Comparison of ENCODE assay signal across 8 mouse cellular contexts in genomic region chr7:64156271-64156911, GRCm38 (mm10). TPM values are rescaled to one million over a fixed set of nuclear protein-coding genes. Genes with fewer than 3 reads are reported as not detected.
DNase-seq lines count a peak whose midpoint lies in the region; ATAC-seq lines count a peak whose summit lies in the region.

No protein-coding gene starts in this region.

- no peak overlapping the region for H3K4me2 ChIP-seq in intestine, embryonic 16.5 days (ENCODE audit: low read depth, low read length)
- H3K4me2 ChIP-seq in stomach, embryonic 15.5 days = peak overlapping the region; percentile 48; the same call in 1 of the 2 replicates

- H3K4me3 ChIP-seq in intestine, embryonic 16.5 days (ENCODE audit: low read length) = no peak overlapping the region
- no peak overlapping the region for H3K4me3 ChIP-seq in stomach, embryonic 15.5 days (replicated peaks)

- DNase-seq in cerebellum, postnatal 4 days (ENCODE audit: low spot score in 2 of 2) = no peak
- DNase-seq in 3T3-L1 (ENCODE audit: low read depth, low spot score) (peak; percentile 72), MN1 (ENCODE audit: low spot score) (no peak), liver (no peak)
- DNase-seq in fat pad, adult 2 months (ENCODE audit: extremely low read depth, low read depth, low spot score) = peak; percentile 23

- 0 out of 2 replicates have a peak, but pooled peaks cover 3% of the 10 kb centered on the region for H3K4me1 ChIP-seq in intestine, embryonic 16.5 days (ENCODE audit: control insufficient read depth, insufficient read depth, low read length)
- 0 out of 2 replicates have a peak, but pooled peaks cover 8% of the 10 kb centered on the region for H3K4me1 ChIP-seq in stomach, embryonic 15.5 days

- H3K9ac ChIP-seq in intestine, embryonic 16.5 days (ENCODE audit: low read depth, low read length) = no peak overlapping the region
- H3K9ac ChIP-seq in stomach, embryonic 15.5 days = no peak overlapping the region

- 79% methylated on average over 5 of the region's 5 CpGs for WGBS in intestine, embryonic 16.5 days
- WGBS in stomach, embryonic 15.5 days = 70% methylated on average over 5 of the region's 5 CpGs

- H3K36me3 ChIP-seq in intestine, embryonic 16.5 days (ENCODE audit: control insufficient read depth, insufficient read depth, low read length) = no peaks in the 10 kb centered on the region
- H3K36me3 ChIP-seq in stomach, embryonic 15.5 days = no peaks in the 10 kb centered on the region

- ATAC-seq in cerebellum, adult (ENCODE audit: insufficient number of reproducible peaks, low FRiP score, low TSS enrichment) = peak; percentile 21; the same call in 1 of the 2 replicates
- ATAC-seq in intestine, embryonic 16.5 days = peak; percentile 24; the same call in 1 of the 2 replicates
- ATAC-seq in stomach, embryonic 15.5 days (ENCODE audit: insufficient read depth, low FRiP score, low read depth) = no peak

- no peak overlapping the region for H3K27ac ChIP-seq in intestine, embryonic 16.5 days (ENCODE audit: low read length)
- no peak overlapping the region for H3K27ac ChIP-seq in stomach, embryonic 15.5 days

- H3K9me3 ChIP-seq in intestine, embryonic 16.5 days (ENCODE audit: control insufficient read depth, low read length) = no peaks in the 10 kb centered on the region
- no peaks in the 10 kb centered on the region for H3K9me3 ChIP-seq in stomach, embryonic 15.5 days

- no peaks in the 10 kb centered on the region for H3K27me3 ChIP-seq in intestine, embryonic 16.5 days (replicated peaks; ENCODE audit: control insufficient read depth, insufficient read depth, low read length)
- H3K27me3 ChIP-seq in stomach, embryonic 15.5 days (replicated peaks) = no peaks in the 10 kb centered on the region

RNA-seq across cellular contexts. Expression of gene Trpm1, which starts 2.8 kb away (rescaled TPM):
- not detected in 2 replicates for polyA plus RNA-seq in intestine, embryonic 16.5 days (2015; fragmentation: Nextera tagmentation; extraction: Ambion mirVana)
- polyA plus RNA-seq in stomach, embryonic 15.5 days (2015; fragmentation: Nextera tagmentation; extraction: Ambion mirVana) = 0.18 TPM in 1 of 2 replicates, not detected in the other

Comparison
In these comparisons a context has a peak if more than half of its experiments do, and no peak if none do; other contexts are left out.
1. DNase-seq: peak in 3T3-L1 (single experiment) and fat pad, adult 2 months (single experiment); none in cerebellum, postnatal 4 days (0 of 2), MN1 (single experiment) and liver (single experiment).